Mouse (Mus musculus): ENCODE results near the gene Bco1. TPM values are rescaled to one million over a fixed set of nuclear protein-coding genes. Genes with fewer than 3 reads are reported as not detected.

Gene Bco1
- total RNA-seq, 2 experiments from 2014 or later = not detected

DNA sequence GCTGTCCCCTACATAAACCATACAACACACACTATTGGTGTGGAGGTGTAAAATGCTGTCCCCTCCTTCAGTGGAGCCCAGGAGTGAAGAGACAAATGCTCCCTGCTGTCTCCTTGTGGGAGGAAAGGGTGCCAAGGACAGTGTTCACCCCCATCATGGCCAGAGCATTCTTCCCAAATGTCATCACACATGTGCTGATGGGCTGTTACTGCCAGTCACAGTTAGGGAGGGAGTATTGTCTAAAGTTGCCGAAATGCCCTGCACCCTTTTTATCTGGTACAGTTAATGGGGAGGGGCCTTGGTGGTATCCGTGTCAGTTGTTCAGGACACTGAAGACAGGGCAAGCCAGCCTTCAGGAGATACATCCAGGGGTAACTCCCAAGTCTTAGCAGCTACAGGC lies 70.9 kb downstream of the Bco1 start:
- intact Hi-C loops (cut with DNase I) = no loop called here
- Histone ChIP-seq H3K4me3 (no peak overlapping the region), H3K27ac (no peak overlapping the region)
- no peak for TF ChIP-seq CTCF (IDR thresholded peaks at IDR 0.05)
- DNase-seq = no peak

DNA sequence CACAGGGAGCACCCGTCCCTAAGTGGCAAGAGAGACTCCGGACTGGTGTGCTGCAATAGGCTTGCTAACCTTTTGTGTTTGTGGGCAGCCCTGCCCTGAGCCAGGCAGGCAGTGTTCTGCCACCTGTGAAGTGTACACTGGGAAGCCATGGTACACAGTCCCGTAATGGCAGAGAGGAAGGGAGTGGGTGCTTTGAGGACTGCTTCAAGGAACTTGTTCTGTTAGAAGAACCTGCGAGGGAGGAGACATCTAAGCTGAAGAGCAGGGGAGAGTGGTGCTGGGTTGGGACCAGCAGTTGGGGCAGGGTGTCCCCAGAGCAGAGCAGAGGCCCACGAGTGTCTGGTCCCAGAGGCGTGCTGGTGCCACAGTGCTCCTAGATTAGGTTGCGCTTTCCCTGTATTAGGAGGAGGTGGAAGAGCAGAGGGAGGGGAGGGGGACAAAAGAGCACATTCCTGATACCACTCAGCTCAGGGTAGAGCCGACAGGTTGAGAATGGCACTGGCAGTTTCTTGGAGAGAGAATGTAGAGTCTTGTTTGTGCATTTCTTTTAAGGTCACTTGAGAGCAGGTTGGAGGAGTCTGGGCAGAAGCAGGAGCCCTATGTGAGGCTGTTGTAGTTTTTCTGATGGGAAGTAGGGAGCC lies 71.7 kb downstream of the Bco1 start:
- intact Hi-C loops (cut with DNase I) = no loop called here
- H3K4me3 ChIP-seq = no peak overlapping the region
- peak overlapping the region; percentile 5; the same call in 1 of the 2 replicates for H3K27ac ChIP-seq
- no peak for TF ChIP-seq CTCF (IDR thresholded peaks at IDR 0.05)
- no peak for DNase-seq

DNA sequence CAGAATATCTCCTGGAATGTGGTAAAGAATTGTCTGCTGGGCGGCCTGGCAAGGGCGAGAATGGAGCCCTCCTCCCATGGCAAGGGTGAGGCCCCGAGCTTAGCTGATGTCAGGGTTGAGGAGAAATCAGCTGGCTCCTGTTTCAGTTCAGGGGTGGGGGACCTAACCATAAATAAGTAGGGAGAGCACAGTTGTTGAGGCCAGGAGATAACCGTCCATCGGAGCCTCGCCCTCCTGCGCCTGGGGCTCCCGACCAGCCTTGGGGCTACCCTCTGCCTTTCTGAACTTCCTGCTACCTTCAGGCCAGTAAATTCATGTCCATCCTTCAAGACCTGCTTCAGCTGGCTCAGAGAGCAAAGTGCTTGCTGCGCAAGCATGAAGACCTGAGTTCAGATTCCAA lies 72.7 kb downstream of the Bco1 start:
- no peak overlapping the region for H3K27ac ChIP-seq
- intact Hi-C loops (cut with DNase I) = no loop called here
- no peak overlapping the region for H3K4me3 ChIP-seq
- no peak for DNase-seq
- TF ChIP-seq CTCF (IDR thresholded peaks at IDR 0.05) = no peak

DNA sequence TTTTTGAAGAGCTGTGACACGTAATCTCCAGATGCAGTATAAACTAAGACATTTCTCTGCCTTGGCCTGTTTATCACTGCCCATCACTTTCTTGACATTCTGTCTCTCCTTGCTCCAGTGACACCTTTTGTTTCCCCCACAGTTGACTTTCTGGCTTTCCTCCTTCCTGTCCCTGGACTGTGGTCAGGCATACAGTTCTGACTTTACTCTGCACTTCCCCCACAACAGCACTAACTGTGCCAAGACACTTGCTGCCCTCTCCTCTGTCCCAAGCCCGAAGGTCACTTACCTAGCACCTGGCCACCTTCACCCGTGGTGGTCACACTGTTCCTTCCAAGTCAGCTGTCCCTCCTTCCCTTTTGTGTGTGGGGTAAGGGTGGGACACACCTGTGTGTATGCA lies 76.2 kb downstream of the Bco1 start:
- TF ChIP-seq CTCF (IDR thresholded peaks at IDR 0.05) = no peak
- DNase-seq = no peak
- H3K4me3 ChIP-seq = no peak overlapping the region
- no peak overlapping the region for H3K27ac ChIP-seq
- intact Hi-C loops (cut with DNase I) = no loop called here

DNA sequence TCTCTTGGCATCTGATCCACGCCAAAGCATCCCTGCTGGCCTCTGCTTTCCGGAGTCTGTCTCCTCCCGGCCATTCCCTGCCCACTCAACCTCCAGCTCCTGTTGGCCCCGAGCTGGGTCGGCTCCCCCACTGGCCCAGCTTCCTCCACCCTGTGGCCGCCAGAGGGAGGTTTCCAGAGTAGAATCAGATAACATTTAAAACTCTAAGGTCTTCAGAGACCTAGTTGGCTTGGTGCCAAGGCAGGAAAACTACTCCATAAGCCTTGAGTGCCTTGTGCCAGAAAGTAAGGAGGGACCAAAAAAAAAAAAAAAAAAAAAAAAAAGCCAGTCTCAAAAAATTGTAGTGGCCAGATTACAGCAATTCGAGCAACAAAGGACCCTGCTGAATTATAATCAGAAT lies 77.2 kb downstream of the Bco1 start:
- no peak overlapping the region for H3K4me3 ChIP-seq
- DNase-seq = peak; percentile 47
- TF ChIP-seq CTCF (IDR thresholded peaks at IDR 0.05) = peak; percentile 41
- H3K27ac ChIP-seq = no peak overlapping the region
- intact Hi-C loops (cut with DNase I) = no loop called here

DNA sequence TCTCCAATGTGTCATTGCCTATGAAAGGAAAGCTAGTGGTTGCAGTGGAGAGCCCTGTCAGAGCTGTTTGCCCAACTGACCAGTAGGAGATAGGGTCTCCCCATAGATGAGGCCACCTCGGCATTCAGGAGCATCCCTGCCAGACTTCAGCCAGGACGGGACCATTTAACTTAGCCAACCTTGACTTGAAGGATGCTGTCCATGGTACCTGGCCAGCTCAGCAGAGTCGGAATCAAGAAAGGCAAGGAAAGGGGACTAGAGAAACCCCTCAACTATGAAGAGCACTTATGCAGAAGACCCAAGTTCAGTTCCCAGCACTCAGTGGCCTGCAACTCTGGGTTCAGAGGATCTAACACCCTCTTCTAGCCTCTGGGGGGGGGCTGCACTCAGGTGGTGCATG lies 78.0 kb downstream of the Bco1 start:
- DNase-seq = no peak
- no peak overlapping the region for H3K27ac ChIP-seq
- no peak overlapping the region for H3K4me3 ChIP-seq
- intact Hi-C loops (cut with DNase I) = no loop called here
- no peak for TF ChIP-seq CTCF (IDR thresholded peaks at IDR 0.05)

DNA sequence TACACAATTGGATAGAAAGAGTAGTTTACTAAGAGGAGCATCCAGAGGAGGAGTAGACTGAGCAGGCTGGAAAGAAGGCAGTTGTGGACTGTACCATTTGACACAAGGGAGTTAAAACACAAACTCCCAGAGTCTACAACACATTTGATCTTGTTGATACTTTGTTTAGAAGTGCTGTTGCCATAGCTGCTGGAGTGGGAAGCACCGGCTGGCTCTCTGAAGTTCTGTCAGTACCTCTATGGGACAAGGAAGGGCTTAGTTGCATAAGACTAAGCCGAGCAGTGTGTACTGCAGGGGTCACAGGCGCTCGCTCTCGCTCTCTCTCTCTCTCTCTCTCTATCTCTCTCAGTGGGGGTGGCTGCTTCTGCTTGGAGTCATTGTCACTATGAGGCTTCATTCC lies 78.9 kb downstream of the Bco1 start:
- DNase-seq = no peak
- Histone ChIP-seq H3K4me3 (no peak overlapping the region), H3K27ac (no peak overlapping the region)
- no peak for TF ChIP-seq CTCF (IDR thresholded peaks at IDR 0.05)
- intact Hi-C loops (cut with DNase I) = no loop called here

DNA sequence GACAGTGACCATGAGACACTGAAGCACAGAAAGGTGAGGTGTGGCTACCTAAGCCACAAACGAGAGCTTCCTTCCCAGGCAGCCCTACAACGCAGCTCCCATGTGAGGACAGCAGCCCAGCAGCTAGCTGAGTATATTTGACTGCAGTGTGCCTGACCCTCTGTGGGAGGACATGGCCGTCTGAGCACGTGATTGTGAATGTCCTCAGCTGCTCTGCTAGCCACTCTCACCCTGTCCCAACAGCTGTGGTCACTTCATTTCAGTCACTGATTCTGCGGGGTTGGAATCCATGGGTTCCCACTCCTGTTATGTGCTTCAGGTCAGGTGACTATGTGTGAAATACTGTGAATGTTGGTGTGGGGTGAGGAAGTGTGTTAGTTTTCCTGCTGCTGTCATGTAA lies 80.7 kb downstream of the Bco1 start:
- no peak for DNase-seq
- intact Hi-C loops (cut with DNase I) = no loop called here
- no peak overlapping the region for H3K27ac ChIP-seq
- H3K4me3 ChIP-seq = no peak overlapping the region
- TF ChIP-seq CTCF (IDR thresholded peaks at IDR 0.05) = no peak

DNA sequence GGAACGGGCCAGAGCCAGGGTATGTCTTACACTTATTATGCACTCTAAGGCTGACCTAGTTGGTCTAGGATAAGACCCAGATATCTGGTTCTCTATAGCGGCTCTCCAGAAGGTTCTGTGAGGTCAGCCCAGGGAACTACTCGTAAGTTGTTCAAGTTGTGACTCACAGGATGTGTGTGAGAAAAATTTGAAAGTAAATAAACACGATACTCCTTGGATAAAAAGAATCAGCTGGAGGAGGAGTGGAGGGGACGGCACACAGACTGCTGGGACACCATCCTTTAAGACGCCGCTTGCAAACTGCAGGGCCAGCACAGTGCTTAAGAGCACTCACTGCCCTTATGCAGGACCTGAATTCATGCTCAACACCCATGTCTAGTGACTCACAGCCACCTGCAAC lies 81.6 kb downstream of the Bco1 start:
- H3K27ac ChIP-seq = no peak overlapping the region
- intact Hi-C loops (cut with DNase I) = no loop called here
- H3K4me3 ChIP-seq = no peak overlapping the region
- DNase-seq = no peak
- TF ChIP-seq CTCF (IDR thresholded peaks at IDR 0.05) = no peak

DNA sequence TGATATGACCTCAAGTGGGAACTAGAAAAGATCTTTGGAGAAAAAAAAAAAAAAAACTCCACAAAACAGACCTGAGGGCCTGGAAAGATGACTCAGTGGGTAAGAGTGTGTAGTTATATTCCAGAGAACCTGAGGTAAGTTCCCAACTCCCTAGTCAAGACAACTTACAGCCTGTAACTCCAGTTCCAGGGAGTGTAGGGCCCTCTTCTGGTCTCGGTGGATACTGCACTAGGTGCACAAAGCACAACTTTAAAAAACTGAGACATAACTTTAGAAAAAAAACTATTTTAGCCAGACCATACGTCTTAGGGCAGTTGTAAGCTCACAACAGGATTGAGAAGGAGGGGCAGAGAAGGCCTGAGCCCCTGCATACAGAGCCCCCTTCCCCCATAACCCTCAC lies 82.4 kb downstream of the Bco1 start:
- no peak for DNase-seq
- Histone ChIP-seq H3K4me3 (no peak overlapping the region), H3K27ac (no peak overlapping the region)
- peak; percentile 17; the same call in 1 of the 2 replicates for TF ChIP-seq CTCF (IDR thresholded peaks at IDR 0.05)
- intact Hi-C loops (cut with DNase I) = no loop called here

DNA sequence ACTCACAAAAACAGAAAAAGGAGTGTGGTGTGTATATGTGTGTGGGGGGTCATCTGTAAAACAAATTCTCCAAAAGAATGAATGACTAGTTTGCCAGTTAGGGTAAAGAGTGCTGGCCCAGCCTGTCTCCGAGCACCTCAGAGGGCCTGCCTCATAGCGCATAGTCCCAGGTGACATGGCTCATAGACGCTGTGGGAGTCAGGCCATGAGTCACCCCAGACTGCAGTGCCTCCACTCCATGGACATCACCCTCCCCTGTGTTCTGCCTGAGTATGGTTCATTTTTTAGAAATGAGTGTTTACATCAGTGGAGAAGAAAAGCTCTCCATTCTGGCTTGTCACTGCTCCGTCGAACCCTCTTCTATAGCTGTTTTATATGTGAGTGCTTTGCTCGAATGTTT lies 83.0 kb downstream of the Bco1 start:
- no peak overlapping the region for H3K27ac ChIP-seq
- H3K4me3 ChIP-seq = no peak overlapping the region
- intact Hi-C loops (cut with DNase I) = no loop called here
- TF ChIP-seq CTCF (IDR thresholded peaks at IDR 0.05) = no peak
- DNase-seq = no peak

DNA sequence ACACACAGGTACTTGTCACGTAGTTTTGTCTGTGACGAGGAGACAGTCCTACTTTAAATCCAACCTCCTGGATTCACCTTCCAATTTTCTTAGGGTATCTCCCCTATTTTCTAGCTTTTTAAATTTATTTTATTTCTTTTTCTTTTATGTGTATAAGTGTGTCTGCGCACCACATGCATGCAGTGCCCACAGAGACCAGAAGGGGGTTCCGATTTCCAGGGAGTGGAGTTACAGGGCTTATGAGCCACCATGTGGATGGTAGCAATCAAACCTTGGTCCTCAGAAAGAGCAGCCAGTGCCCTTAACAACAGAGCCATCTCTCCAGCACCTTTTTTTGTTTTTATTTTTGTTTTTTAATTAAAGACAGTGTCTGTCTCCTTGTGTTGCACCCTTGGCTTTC lies 87.1 kb downstream of the Bco1 start:
- H3K27ac ChIP-seq = no peak overlapping the region
- DNase-seq = no peak
- intact Hi-C loops (cut with DNase I) = no loop called here

More for the DNA sequence above, 87.1 kb downstream of the Bco1 start:
- H3K4me3 ChIP-seq = no peak overlapping the region
- TF ChIP-seq CTCF (IDR thresholded peaks at IDR 0.05) = peak; percentile 4; the same call in 1 of the 2 replicates

Other genes starting within 250 kb of the Bco1 start
- 10 to 100 TPM; 23.6 to 30.6 TPM for gene Cmc2, start 174.4 kb upstream of the Bco1 start, total RNA-seq (2021)
- under 1 TPM; 0.43 to 0.50 TPM for gene Cenpn, start 174.1 kb upstream of the Bco1 start, total RNA-seq (2021)
- gene Atmin, start 152.5 kb upstream of the Bco1 start, total RNA-seq (2021) = 10 to 100 TPM; 22.5 to 23.1 TPM
- gene 1700030J22Rik, start 116.9 kb upstream of the Bco1 start, total RNA-seq (2021) = under 1 TPM; 0.10 to 0.33 TPM
- gene Gcsh, start 102.3 kb upstream of the Bco1 start, total RNA-seq (2021) = 10 to 100 TPM; 37.6 to 45.5 TPM
- under 1 TPM; 0.06 to 0.13 TPM for gene Pkd1l2, start 13.4 kb upstream of the Bco1 start, total RNA-seq (2021)
- 1 to 10 TPM; 4.8 to 5.9 TPM for gene Gan, start 62.3 kb downstream of the Bco1 start, total RNA-seq (2021)
- 10 to 100 TPM in 1 of 2 experiments, 1 to 10 TPM in 1; 8.3 to 11.4 TPM for gene Cmip, start 161.2 kb downstream of the Bco1 start, total RNA-seq (2021)